Mouse (Mus musculus) G1E (cell line): ENCODE results near the gene Psmc3. TPM values are rescaled to one million over a fixed set of nuclear protein-coding genes. Genes with fewer than 3 reads are reported as not detected.

Source experiments
- ATAC-seq: 2 replicates; pipeline ENCODE4 v1.8.0; 2016; ENCODE audit warnings: mild to moderate bottlenecking; ENCODE audit not compliant: insufficient number of reproducible peaks, poor library complexity, low FRiP score, severe bottlenecking; ENCODE audit errors: extremely low read depth
- DNase-seq: peaks from one replicate; pipeline ENCODE4 v3.0.0; 2012; ENCODE audit warnings: low spot score
- H3K27me3 ChIP-seq: 2 replicates; pipeline ENCODE4 v1.6.1; 2012; ENCODE audit warnings: mild to moderate bottlenecking, low read length, inconsistent platforms; ENCODE audit not compliant: insufficient read depth
- H3K36me3 ChIP-seq: replicated peaks from 2 replicates; pipeline ENCODE3; 2012; ENCODE audit warnings: mild to moderate bottlenecking, inconsistent platforms
- H3K4me1 ChIP-seq: 2 replicates; pipeline ENCODE4 v1.6.1; 2012; ENCODE audit warnings: low read depth, low read length, inconsistent platforms, mixed read lengths; ENCODE audit not compliant: insufficient read depth
- H3K4me3 ChIP-seq: 2 replicates; pipeline ENCODE4 v1.5.1; 2012; ENCODE audit warnings: low read depth, mild to moderate bottlenecking, inconsistent platforms, low read length, moderate library complexity, mixed read lengths
- H3K9me3 ChIP-seq: replicated peaks from 2 replicates; pipeline ENCODE4 v1.6.1; 2012; ENCODE audit warnings: inconsistent platforms
- CTCF ChIP-seq: IDR thresholded peaks from 2 replicates; pipeline ENCODE4 v1.5.1; 2012; ENCODE audit warnings: low read depth, low read length, inconsistent platforms, mixed read lengths
- GATA1 ChIP-seq: IDR thresholded peaks from 2 replicates; pipeline ENCODE4 v1.6.1; 2012; ENCODE audit warnings: borderline replicate concordance, low read length, inconsistent platforms, mixed read lengths
- GATA2 ChIP-seq: IDR thresholded peaks from 2 replicates; pipeline ENCODE4 v1.6.1; 2012; ENCODE audit warnings: low read depth, low read length, inconsistent platforms, borderline replicate concordance
- POLR2AphosphoS5 ChIP-seq: IDR thresholded peaks from 2 replicates; pipeline ENCODE4 v1.6.1; 2012; ENCODE audit warnings: low read depth, low read length, inconsistent platforms; ENCODE audit not compliant: insufficient replicate concordance
- TAL1 ChIP-seq: conservative IDR thresholded peaks from 2 replicates; pipeline ENCODE4 v1.6.1; 2012; ENCODE audit warnings: low read depth, low read length, inconsistent platforms, mixed read lengths
- polyA plus RNA-seq: library from polyadenylated mRNA; stranded (reverse); fragments of >175 nt; gene quantifications from 2 replicates; pipeline ENCODE4 v1.2.3, GENCODE M21; 2012
- total RNA-seq, 2 experiments: library from RNA; stranded (forward) in 1 of 2; stranded (reverse) in 1 of 2; fragments of 200-1000 nt in 1 of 2; fragments of >200 nt in 1 of 2; fragmentation: Nextera tagmentation in 1 of 2; gene quantifications; 2 replicates each; pipeline ENCODE4 v1.2.3; 2014 to 2017

The Psmc3 gene
- total and polyA plus RNA-seq, 3 experiments = 141 to 280 (median 165) TPM

- Histone ChIP-seq H3K27me3 (no peaks in the 10 kb centered on the region), H3K4me3 (peak overlapping the region; percentile 82), H3K9me3 (no peaks in the 10 kb centered on the region), H3K36me3 (peaks cover 39% of the 10 kb centered on the region), H3K4me1 (peaks cover 44% of the 10 kb centered on the region)
- ATAC-seq (no peak), DNase-seq (no peak)
- no peak for TF ChIP-seq GATA1
- TF ChIP-seq POLR2AphosphoS5 = no peak
- no peak for TF ChIP-seq TAL1
- no peak for TF ChIP-seq CTCF
- TF ChIP-seq GATA2 = no peak
Measured at GRCm38 (mm10) chr2:91069306-91070000, 15.6 kb downstream of the Psmc3 start.

DNA sequence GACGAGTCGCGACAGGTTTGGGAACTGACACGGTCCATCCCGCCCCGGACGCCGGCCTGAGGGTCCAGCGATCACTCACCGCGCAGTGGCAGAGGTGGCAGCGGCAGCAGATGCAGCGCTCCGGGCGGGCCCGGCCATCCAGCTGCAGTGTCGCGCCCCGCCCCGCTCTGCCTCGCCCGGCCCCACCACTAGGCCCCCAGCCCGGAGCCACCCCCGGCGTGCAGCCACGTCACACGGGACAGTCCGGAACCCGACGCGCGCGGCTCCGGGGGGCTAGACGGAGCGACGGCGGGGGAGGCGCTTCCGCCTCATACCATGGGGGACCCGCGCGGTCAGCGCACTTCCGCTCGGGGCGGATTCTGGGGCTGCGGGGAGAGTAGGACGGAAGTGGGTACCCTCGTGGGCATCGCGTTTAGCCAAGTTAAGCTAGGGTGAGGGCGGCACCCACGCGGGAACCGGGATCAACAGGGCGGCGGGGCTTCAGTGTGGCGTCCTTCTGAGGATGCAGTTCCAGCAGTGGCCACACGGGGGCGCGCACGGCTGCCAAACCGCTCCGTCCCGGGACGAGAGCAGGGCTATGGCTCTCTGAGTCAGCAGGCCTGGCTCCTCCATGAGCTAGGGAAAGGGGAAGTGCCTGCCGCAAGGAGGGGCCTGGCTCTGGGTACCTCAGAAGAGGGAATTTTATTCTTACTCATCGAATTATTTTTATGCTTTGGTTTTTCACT is 16.4 kb downstream of the Psmc3 start, which contains the start of gene Slc39a13:
Slc39a13 (minus strand) TSS at position 342 of the 725 bp plus-strand sequence.
- Histone ChIP-seq H3K4me1 (peaks cover 51% of the 10 kb centered on the region), H3K9me3 (no peaks in the 10 kb centered on the region), H3K36me3 (peaks cover 32% of the 10 kb centered on the region), H3K27me3 (no peaks in the 10 kb centered on the region), H3K4me3 (peak within 1 kb of the TSS; percentile 82)
- TF ChIP-seq CTCF (peak; percentile 97), POLR2AphosphoS5 (no peak)
- ATAC-seq (peak; percentile 79), DNase-seq (peak; percentile 93)

- TF ChIP-seq CTCF (no peak), GATA2 (no peak), POLR2AphosphoS5 (no peak), GATA1 (no peak), TAL1 (no peak)
- Histone ChIP-seq H3K36me3 (peaks cover 24% of the 10 kb centered on the region), H3K4me3 (peak overlapping the region; percentile 82; the same call in 1 of the 2 replicates), H3K9me3 (no peaks in the 10 kb centered on the region), H3K27me3 (no peaks in the 10 kb centered on the region), H3K4me1 (peaks cover 53% of the 10 kb centered on the region)
- ATAC-seq = no peak
- DNase-seq = no peak
Measured at GRCm38 (mm10) chr2:91071059-91071458, 17.2 kb downstream of the Psmc3 start.

DNA sequence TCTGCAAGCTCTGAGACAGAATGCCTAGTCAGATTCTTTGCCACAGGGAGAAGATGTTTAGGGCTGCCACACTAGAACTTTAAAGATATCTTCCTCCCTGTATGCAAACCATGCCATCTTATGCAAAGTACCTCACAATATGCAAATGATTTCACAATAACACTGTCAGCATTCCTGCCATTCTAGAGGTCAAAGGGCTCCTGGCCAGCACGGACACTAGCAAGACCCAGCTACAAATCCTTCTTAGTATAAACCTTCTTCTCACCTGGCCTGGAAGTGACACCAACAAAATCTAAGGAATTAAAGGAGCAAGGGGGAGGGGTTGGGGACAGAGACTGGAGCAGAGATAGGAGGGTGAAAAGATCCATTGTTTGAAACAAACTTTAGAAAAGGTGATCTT is 18.3 kb downstream of the Psmc3 start:
- no peaks in the 10 kb centered on the region for H3K9me3 ChIP-seq
- H3K4me1 ChIP-seq = peaks cover 53% of the 10 kb centered on the region
- no peak overlapping the region for H3K4me3 ChIP-seq
- peaks cover 15% of the 10 kb centered on the region for H3K36me3 ChIP-seq
- DNase-seq (no peak), ATAC-seq (no peak)
- TF ChIP-seq CTCF (no peak), GATA2 (no peak), POLR2AphosphoS5 (no peak), GATA1 (no peak), TAL1 (no peak)
- H3K27me3 ChIP-seq = no peaks in the 10 kb centered on the region

- TF ChIP-seq GATA2 (no peak), GATA1 (no peak), CTCF (no peak), TAL1 (no peak), POLR2AphosphoS5 (no peak)
- Histone ChIP-seq H3K4me3 (peak overlapping the region; percentile 72; the same call in 1 of the 2 replicates), H3K4me1 (peaks cover 63% of the 10 kb centered on the region), H3K36me3 (no peaks in the 10 kb centered on the region), H3K27me3 (no peaks in the 10 kb centered on the region), H3K9me3 (no peaks in the 10 kb centered on the region)
- DNase-seq = no peak
- no peak for ATAC-seq
Measured at GRCm38 (mm10) chr2:91077957-91078313, 24.1 kb downstream of the Psmc3 start.

DNA sequence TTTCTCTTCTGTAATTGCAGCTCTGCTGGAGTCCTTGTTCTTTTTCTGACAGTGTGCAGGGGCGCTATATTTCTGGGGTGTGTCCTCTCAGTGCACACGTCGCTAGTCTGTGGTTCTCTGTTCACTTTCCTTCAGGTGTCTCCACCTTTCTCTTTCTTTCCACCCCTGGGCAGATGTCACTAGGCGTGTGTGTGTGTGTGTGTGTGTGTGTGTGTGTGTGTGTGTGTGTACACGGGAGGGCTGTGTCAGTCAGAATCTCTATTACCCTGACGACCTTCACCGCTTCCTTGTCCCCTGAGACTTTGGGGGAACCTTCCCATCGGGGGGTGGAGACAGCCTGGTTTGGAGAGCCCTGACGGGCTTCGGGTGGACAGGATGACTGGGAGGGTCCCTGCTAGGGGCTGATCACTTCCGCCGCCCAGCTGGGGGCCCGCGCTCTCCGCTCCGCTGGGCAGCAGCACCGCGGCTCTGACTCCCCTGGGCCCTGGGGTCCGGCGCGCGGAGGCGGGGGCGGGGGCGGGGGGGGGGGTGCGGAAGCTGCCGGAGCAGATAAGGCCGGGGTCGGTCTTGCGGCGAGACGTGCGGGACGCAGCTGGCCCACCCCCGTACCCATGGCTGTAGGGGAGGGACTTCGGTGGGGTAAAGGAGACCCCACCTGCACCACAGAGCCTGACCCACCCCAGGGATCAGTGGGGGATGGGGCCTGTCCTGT is 24.7 kb downstream of the Psmc3 start:
- DNase-seq (peak; percentile 79), ATAC-seq (no peak)
- Histone ChIP-seq H3K4me3 (peak overlapping the region; percentile 72), H3K27me3 (no peaks in the 10 kb centered on the region), H3K36me3 (no peaks in the 10 kb centered on the region), H3K9me3 (no peaks in the 10 kb centered on the region), H3K4me1 (peaks cover 68% of the 10 kb centered on the region)
- no peak for TF ChIP-seq GATA1
- no peak for TF ChIP-seq CTCF
